Mouse (Mus musculus): ENCODE results near the gene Magt1. TPM values are rescaled to one million over a fixed set of nuclear protein-coding genes. Genes with fewer than 3 reads are reported as not detected.
"Not testable (repeated sequence)": the region's sequence is repeated elsewhere in the genome, so short reads cannot be mapped to it uniquely, and the experiment has no call there.

The Magt1 gene
- total RNA-seq, 2 experiments from 2014 or later, result 14.5 to 21.5 TPM

DNA sequence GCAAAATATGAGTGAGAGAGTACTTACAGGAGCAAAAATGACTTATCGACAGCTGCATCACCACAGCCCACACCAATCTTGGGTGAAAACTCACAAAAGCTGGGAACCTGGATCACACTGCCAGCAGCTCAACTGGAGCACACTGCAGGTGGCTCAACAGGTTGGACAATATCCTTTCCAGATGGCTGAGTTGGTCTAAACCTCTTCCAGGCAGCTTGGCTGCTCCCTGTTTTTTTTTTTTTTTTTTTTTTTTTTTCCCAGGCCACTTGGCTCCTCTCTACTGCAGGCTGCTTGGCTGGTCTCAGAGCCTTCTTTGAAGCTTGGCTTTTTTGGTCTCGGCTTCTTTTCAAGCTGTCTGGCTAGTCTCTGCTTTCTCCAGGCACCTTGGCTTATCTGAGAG lies 57.7 kb downstream of the Magt1 start:
- no peak for DNase-seq (ENCODE audit: low spot score in 2 of 2)

DNA sequence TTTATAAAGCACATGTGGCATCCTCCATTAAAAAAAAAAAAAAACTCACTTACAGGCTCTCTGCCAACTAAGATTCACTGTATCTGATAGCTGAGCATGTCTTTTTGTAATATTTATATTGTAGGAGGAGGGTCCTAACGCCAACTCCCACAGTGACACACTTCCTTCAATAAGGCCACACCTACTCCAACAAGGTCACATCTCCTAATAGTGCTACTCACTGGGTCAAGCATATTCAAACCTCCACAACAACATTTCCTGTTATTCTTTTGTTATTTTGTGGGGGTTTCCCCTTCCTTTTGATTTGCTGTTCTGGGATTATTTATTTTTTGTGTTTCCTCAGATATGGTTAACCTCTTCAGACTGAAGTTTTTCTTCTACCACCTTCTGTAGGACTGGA lies 65.3 kb downstream of the Magt1 start:
- DNase-seq (ENCODE audit: low spot score in 2 of 2), result no peak

DNA sequence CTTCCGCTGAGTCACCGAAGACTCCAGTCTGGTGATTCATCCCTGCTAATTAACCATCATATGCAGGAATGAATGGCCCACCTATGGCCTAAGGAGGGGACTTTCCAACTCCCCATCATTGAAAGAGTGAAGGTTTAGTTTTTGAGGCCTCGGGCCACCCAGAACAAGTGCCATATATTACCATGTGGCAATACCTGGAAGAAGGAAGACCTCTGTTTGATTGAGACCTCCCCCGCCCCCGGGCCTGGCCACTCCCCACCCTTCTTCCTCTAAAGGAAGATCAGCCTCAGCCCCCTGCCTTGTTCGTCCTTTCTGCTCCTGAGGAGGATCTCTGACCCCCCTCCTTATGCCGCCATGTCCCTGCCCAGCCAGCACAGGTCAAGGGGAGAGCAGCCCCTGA lies 72.5 kb downstream of the Magt1 start:
- DNase-seq (ENCODE audit: low spot score in 2 of 2), result no peak

DNA sequence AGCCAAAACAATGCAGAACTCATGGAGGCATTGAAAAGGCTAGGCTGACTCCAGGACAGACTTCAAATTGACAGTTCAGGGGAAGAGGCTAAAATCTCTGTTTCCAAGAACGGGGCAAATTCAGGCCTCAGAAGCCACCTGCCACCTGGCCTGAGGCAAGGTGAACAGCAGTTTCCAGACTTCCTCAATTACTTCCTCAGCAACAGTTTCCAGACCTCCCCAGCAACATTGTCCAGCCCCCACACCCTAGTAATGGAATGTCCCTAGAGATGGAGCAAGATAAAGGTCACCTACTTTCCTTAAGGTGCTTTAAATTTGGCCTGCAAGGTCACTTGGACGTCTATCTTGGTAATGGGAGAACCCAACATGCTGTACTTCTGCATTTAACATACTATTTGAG lies 74.0 kb downstream of the Magt1 start:
- no peak for DNase-seq (ENCODE audit: low spot score in 2 of 2)

DNA sequence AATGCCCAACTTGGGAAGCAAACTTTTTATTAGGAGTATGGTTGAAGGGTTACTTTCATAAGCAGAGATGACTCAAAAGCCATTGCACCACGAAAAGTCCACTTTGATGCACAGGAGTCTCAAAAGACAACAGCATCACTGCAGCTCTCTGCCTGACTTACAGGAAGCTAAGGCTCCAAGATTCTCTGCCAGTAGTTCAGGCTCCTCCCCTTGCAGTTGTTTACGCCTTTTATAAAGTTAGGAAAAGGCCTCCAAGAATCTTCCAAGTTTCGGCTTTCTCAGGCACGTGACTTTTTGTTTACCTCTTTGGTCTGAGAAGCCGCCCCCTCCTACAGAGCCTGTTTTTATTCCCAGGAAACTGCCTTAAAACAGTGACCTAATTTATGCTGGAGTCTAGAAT lies 77.4 kb downstream of the Magt1 start:
- no peak for DNase-seq (ENCODE audit: low spot score in 2 of 2)

DNA sequence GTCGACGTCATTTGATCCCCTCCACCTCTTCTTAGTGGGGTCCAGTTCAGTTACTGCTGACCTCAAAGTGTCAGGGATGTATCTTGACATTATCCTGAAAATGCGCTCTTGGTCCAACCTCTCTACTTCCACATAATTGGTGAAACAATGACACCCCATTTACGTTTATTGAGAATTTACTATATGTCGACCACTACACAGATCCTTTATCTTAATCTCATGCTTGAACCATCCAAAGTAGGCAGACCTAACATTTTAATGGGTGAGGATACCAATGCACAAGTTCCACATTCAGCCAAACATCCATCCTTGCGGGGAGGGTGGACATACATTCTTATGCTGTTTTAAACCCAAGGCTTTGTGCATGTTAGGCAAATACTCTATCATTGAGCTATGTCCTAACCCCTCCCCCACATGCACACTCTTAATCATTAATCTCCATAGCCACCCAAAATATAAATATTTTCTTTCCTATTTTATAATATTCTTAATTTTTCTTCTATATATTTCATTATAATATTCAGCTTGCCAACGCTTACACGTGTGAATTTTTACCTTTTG lies 82.1 kb downstream of the Magt1 start:
- peak in 1 of 2 experiments; percentile 14 for DNase-seq (ENCODE audit: low spot score in 2 of 2)

DNA sequence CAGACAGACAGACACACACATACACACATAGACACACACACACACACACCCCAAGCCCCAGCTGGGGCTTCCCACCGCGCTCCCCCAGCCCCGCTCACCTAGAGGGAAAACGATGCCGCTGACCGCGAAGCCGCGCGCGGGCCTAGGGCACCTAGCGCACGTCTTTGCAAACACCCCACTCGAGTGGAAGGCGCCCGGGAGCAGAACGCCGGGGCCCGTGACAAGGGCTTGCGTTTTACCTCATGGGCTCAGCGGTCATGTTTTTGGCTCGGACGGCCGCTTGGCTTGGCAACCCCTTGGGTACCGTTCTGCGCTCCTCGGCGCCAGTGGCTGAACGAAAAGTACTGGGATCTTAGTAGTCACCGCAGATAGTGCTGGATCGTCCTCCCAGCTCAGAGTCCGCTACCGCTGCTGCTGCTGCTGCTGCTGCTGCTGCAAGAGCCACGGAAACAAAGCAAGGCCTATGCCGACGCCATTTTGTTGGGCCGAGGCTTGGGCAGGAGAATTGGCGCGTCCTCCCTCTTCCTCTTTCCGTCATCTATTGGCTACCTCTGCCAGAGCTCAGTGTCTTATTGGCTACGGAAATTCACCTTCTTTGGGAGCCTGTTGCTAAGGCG lies 82.7 kb downstream of the Magt1 start, which contains the start of gene Atrx:
Gene Atrx (minus strand): TSS at position 543 of the 617 bp plus-strand sequence.
- peak; percentile 67 to 72 for DNase-seq (ENCODE audit: low spot score in 2 of 2)

DNA sequence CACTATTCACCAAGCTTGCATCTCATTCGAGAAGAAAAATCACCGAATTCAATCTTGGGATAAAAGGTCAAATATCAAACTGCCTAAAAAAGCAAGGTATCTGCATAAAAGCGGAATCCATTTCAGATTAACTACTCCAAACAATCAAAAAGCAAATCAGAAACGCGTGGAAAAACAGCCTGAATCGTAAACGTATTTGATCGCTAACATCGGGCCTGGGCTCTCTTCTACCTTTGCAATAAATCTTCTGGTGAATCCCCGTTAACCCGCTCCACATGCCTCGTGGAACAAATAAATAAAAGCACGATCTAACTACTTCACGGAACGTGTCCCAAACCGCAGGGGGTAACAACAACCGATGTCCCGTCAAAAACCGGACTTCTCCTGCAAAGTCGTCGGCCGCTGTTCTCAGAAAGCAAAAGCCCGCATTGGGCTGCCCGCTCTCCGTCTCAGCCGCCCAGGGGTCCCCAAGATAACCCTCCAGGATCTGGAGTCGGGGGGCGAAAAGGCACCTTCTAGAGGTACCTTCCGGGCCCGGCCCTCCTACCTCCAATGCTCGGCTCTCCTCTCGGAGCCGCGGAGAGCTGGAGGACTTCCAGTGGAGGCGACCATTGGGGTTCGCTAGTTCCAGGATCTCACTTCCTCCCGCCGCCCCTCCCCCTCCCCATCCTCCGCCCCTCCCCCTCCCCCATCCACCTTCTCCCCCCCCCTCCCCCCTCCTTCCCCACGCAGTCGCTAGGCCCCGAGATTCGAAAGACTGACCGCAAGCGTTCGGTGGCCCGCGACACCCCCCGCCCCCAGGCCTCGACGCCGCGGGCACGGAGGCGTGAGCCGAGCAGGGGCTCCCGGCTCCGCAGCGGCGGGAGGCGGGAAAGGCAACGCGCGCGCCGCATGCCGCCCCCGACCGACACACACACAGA lies 83.5 kb downstream of the Magt1 start:
- DNase-seq (ENCODE audit: low spot score in 2 of 2), result peak; percentile 35 to 45

DNA sequence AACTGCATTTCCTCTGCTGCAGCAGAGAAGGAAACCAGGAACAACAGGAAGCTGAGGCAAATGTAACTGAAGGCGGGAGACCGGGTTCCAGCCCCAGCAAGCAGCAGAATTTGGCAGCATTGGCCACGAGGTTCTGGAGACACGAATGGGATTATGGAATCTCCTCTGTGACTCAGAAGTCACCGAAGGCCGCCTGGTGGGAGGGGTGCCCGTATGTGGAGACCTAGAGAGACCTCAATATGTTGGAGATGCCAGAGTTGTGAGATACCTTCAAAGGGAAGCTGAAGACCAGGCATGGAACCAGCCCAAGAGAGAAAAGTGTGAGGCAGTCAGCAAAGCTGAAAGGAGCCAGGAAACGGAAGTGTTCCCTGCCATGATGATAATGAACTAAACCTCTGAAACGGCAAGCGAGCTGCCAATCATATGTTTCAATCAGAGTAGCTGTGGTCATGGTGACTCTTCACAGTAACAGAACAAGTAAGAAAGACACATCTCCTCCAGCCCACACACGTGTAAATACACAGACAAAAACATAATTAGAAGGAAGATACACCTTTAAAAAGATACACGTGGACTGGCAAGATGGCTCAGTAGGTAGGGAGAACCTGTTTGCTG lies 85.5 kb downstream of the Magt1 start:
- peak in 1 of 2 experiments; percentile 12 for DNase-seq (ENCODE audit: low spot score in 2 of 2)

DNA sequence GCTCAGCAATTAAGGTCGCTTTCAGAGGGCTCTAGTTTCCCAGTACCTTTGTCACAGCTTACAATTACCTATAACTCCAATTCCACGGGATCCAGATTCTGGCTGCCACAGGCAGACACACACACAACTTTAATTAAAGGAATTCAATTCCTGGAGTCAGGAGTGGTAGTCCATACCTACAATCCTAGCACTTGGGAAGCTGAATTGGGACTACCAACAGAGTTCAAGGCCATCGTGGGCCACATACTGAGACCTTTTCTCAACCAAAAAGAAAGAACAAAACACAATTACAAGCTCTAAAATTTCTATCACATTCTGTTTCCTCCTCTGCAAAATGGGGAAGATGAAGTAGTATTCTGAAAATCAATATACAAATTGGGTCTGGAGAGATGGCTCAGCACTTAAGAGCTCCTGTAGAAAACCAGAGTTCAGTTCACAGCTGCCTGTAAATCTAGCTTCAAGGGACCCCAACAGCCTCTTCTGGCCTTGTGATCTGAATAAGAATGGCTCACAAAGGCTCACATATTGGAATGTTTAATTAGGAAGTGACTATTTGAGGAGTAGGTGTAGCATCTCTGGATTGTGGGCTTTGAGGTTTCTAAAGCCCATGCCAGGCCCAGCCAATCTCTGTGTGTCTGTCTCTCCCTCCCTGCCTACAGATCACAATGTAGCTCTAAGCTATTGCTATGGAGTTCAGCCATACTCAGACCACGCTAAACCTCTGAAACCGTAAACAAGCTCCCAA lies 87.2 kb downstream of the Magt1 start:
- no peak for DNase-seq (ENCODE audit: low spot score in 2 of 2)

DNA sequence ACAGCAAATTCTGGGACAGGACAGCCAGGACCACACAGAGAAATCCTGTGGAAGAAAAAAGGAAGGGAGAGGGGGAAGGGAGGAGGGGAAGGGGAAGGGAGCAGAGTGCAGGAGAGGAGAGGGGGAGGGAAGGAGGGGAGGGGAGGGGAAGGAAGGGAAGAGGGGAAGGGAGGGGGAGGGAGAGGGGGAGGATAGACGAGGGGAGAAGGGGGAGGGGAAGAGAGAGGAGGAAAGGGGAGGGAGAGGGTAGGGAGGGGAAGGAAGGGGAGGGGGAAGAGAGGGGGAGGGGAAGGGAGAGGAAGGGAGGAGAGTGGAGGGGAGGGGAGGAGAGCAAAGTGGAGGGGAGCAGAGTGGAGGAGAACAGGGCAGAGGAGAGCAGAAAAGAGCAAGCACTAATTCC lies 87.8 kb downstream of the Magt1 start:
- no peak for DNase-seq (ENCODE audit: low spot score in 2 of 2)

DNA sequence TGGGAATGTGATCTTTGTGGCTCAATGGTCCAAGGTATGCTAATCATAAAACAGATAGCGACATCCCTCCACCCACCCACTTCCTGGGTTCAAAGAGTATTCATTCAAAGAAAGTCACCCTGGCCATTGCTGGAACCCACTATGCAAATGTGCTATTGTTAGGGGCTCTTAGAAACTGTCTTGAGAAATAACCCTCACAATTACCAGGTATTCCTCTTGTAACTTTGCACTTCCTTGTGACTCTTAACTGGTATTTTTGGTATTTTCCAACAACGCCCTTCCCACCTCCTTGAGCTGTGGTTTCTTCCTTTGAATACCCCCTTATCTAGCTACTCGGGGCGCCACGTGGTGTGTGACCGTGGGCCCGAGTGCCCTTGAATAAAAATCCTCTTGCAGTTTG lies 88.7 kb downstream of the Magt1 start:
- not testable (repeated sequence) for DNase-seq (ENCODE audit: low spot score in 2 of 2)

DNA sequence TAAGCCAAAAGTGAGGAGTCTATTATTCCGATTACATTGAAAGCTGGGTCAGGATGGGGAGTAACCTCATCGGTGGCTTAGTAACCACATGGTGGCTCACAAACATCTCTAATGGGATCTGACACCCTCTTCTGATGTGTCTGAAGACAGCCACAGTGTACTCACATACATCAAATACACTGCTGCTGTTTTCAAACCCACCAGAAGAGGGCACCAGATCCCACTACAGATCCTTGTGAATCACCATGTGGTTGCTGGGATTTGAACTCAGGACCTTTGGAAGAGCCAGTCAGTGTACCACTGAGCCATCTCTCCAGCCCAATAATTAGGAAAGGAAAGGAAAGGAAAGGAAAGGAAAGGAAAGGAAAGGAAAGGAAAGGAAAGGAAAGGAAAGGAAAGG lies 90.3 kb downstream of the Magt1 start:
- peak; percentile 15 to 34 for DNase-seq (ENCODE audit: low spot score in 2 of 2)

Other genes with a start within 250 kb of the Magt1 start
- gene Fgf16, start 247.6 kb downstream of the Magt1 start, total RNA-seq (2021), result 1 to 10 TPM; 1.1 to 2.8 TPM
- gene Atrx, start 82.5 kb downstream of the Magt1 start, total RNA-seq (2021), result 100 to 1,000 TPM; 217 TPM
- gene Cox7b, start 3.8 kb upstream of the Magt1 start, total RNA-seq (2021), result 100 to 1,000 TPM; 304 to 332 TPM
- 10 to 100 TPM in 1 of 2 experiments, 1 to 10 TPM in 1; 9.8 to 10.5 TPM for gene Atp7a, start 15.4 kb upstream of the Magt1 start, total RNA-seq (2021)
- gene Tlr13, start 131.3 kb upstream of the Magt1 start, total RNA-seq (2021), result 1 to 10 TPM; 1.3 to 1.4 TPM
- gene Pgk1, start 175.2 kb upstream of the Magt1 start, total RNA-seq (2021), result 100 to 1,000 TPM; 310 to 357 TPM
- gene Taf9b, start 209.3 kb upstream of the Magt1 start, total RNA-seq (2021), result 10 to 100 TPM; 30.0 to 31.4 TPM
- not detected for gene Fnd3c2, start 243.5 kb upstream of the Magt1 start, total RNA-seq (2021)